Mouse (Mus musculus) limb, embryonic 14.5 days (tissue): ENCODE measurements around the gene Hgf. TPM values are rescaled to one million over a fixed set of nuclear protein-coding genes. Genes with fewer than 3 reads are reported as not detected.

Source experiments
- ATAC-seq: fragments of 200-750 bp; cut with Nextera tagmentation; 2 replicates; pipeline ENCODE4 v1.8.0; 2017; ENCODE audit warnings: low read depth, moderate number of reproducible peaks, moderate TSS enrichment; ENCODE audit not compliant: low FRiP score
- DNase-seq: peaks from one replicate; pipeline ENCODE4 v3.0.0-alpha.2; 2015; ENCODE audit warnings: low spot score
- H3K27ac ChIP-seq: fragments of 300-500 bp; sonication (generic); replicated peaks from 2 replicates; pipeline ENCODE4 v1.5.1; 2014; ENCODE audit warnings: low read depth, mild to moderate bottlenecking, low read length, moderate library complexity, mixed read lengths
- H3K27me3 ChIP-seq: fragments of 300-500 bp; sonication (generic); 2 replicates; pipeline ENCODE4 v1.6.1; 2014; ENCODE audit warnings: low read length, mixed read lengths; ENCODE audit not compliant: control insufficient read depth, insufficient read depth
- H3K36me3 ChIP-seq: fragments of 300-500 bp; sonication (generic); 2 replicates; pipeline ENCODE4 v1.6.1; 2014; ENCODE audit warnings: mild to moderate bottlenecking, low read length, moderate library complexity, mixed read lengths; ENCODE audit not compliant: control insufficient read depth, insufficient read depth
- H3K4me1 ChIP-seq: fragments of 300-500 bp; sonication (generic); 2 replicates; pipeline ENCODE4 v1.6.1; 2014; ENCODE audit warnings: antibody characterized with exemption, low read length, mixed read lengths; ENCODE audit not compliant: control insufficient read depth, insufficient read depth
- H3K4me2 ChIP-seq: fragments of 300-500 bp; sonication (generic); replicated peaks from 2 replicates; pipeline ENCODE4 v1.6.1; 2014; ENCODE audit warnings: low read depth, mild to moderate bottlenecking, low read length, moderate library complexity; ENCODE audit not compliant: severe bottlenecking
- H3K4me3 ChIP-seq: fragments of 300-500 bp; sonication (generic); replicated peaks from 2 replicates; pipeline ENCODE4 v1.5.1; 2014; ENCODE audit warnings: low read length
- H3K9ac ChIP-seq: fragments of 300-500 bp; sonication (generic); 2 replicates; pipeline ENCODE4 v1.6.1; 2014; ENCODE audit warnings: mild to moderate bottlenecking, low read depth, low read length, moderate library complexity; ENCODE audit not compliant: severe bottlenecking
- H3K9me3 ChIP-seq: fragments of 300-500 bp; sonication (generic); 2 replicates; pipeline ENCODE4 v1.6.1; 2016; ENCODE audit warnings: low read length; ENCODE audit not compliant: control insufficient read depth
- POLR2A ChIP-seq: fragments of 200-500 bp; IDR thresholded peaks from 2 replicates; pipeline ENCODE4 v1.8.0; 2012; ENCODE audit warnings: inconsistent platforms, mild to moderate bottlenecking, moderate library complexity, borderline replicate concordance; ENCODE audit not compliant: insufficient read depth, insufficient read length; ENCODE audit errors: extremely low read depth
- WGBS: fragments of 180-500 bp; shearing (Covaris S2); extraction: QIAGEN DNeasy Blood & Tissue Kit; methylation state at CpG from one replicate; pipeline ENCODE4 v1.1.7; 2014; 5-methylcytosine and 5-hydroxymethylcytosine counted together
- polyA plus RNA-seq, 2 experiments: library from polyadenylated mRNA; depleted of rRNA in 1 of 2; stranded (reverse) in 1 of 2; unstranded in 1 of 2; fragments of >200 nt; fragmentation: Nextera tagmentation in 1 of 2; extraction: Ambion mirVana in 1 of 2; gene quantifications; 2 replicates each; pipeline versions ENCODE4 v1.2.1 to v1.2.3; 2012 to 2014

Hgf gene
- polyA plus RNA-seq, 2 experiments = 3.0 to 4.1 TPM

- H3K4me1 ChIP-seq = no peaks in the 10 kb centered on the region
- no peak for ATAC-seq
- H3K4me2 ChIP-seq = no peak overlapping the region
- TF ChIP-seq POLR2A = no peak
- no peaks in the 10 kb centered on the region for H3K36me3 ChIP-seq
- H3K27me3 ChIP-seq = no peaks in the 10 kb centered on the region
- no peak overlapping the region for H3K4me3 ChIP-seq
- DNase-seq = no peak
- H3K27ac ChIP-seq = no peak overlapping the region
- no peak overlapping the region for H3K9ac ChIP-seq
- H3K9me3 ChIP-seq = no peaks in the 10 kb centered on the region
- WGBS = 64% methylated on average over 3 of the region's 3 CpGs
Observed at GRCm38 (mm10) chr5:16547490-16547889, 5.8 kb upstream of the Hgf start.

GRCm38 (mm10) chr5:16552647-16553046 lies 648 bp upstream of the Hgf start:
- ATAC-seq (no peak), DNase-seq (no peak)
- H3K4me3 ChIP-seq = no peak overlapping the region
- H3K9ac ChIP-seq = no peak overlapping the region
- no peak for TF ChIP-seq POLR2A
- H3K4me1 ChIP-seq = peaks cover 6% of the 10 kb centered on the region; the same call in 1 of the 2 replicates
- no peak overlapping the region for H3K4me2 ChIP-seq
- H3K9me3 ChIP-seq = no peaks in the 10 kb centered on the region
- H3K36me3 ChIP-seq = no peaks in the 10 kb centered on the region
- no peak overlapping the region for H3K27ac ChIP-seq
- no peaks in the 10 kb centered on the region for H3K27me3 ChIP-seq
- WGBS = 64% methylated on average over 4 of the region's 4 CpGs

- Histone ChIP-seq H3K4me1 (no peaks in the 10 kb centered on the region), H3K9ac (no peak overlapping the region), H3K4me3 (no peak overlapping the region), H3K27ac (no peak overlapping the region), H3K4me2 (no peak overlapping the region), H3K27me3 (no peaks in the 10 kb centered on the region), H3K9me3 (no peaks in the 10 kb centered on the region), H3K36me3 (no peaks in the 10 kb centered on the region)
- ATAC-seq (no peak), DNase-seq (no peak)
- TF ChIP-seq POLR2A = no peak
- 74% methylated on average over 3 of the region's 3 CpGs for WGBS
Observed at GRCm38 (mm10) chr5:16560247-16560646, 7.0 kb downstream of the Hgf start.

- Histone ChIP-seq H3K27ac (no peak overlapping the region), H3K27me3 (no peaks in the 10 kb centered on the region), H3K9me3 (no peaks in the 10 kb centered on the region), H3K4me2 (no peak overlapping the region), H3K36me3 (no peaks in the 10 kb centered on the region), H3K4me3 (no peak overlapping the region), H3K4me1 (no peaks in the 10 kb centered on the region), H3K9ac (no peak overlapping the region)
- ATAC-seq (no peak), DNase-seq (no peak)
- WGBS = 79% methylated on average over 4 of the region's 4 CpGs
- TF ChIP-seq POLR2A = no peak
Observed at GRCm38 (mm10) chr5:16568997-16569396, 15.7 kb downstream of the Hgf start.

GRCm38 (mm10) chr5:16577882-16578742 lies 24.8 kb downstream of the Hgf start:
- no peaks in the 10 kb centered on the region for H3K27me3 ChIP-seq

More at GRCm38 (mm10) chr5:16577882-16578742, 24.8 kb downstream of the Hgf start:
- no peaks in the 10 kb centered on the region for H3K36me3 ChIP-seq
- ATAC-seq = no peak
- H3K9me3 ChIP-seq = no peaks in the 10 kb centered on the region
- WGBS = 20% methylated on average over 14 of the region's 14 CpGs
- H3K27ac ChIP-seq = no peak overlapping the region
- no peak overlapping the region for H3K4me2 ChIP-seq
- no peak for TF ChIP-seq POLR2A
- H3K4me1 ChIP-seq = no peaks in the 10 kb centered on the region
- H3K9ac ChIP-seq = no peak overlapping the region
- H3K4me3 ChIP-seq = no peak overlapping the region
- DNase-seq = no peak
